Mouse (Mus musculus) E14TG2a.4 (cell line): ENCODE data around the gene Tomm7.
"Not testable (repeated sequence)": the region's sequence is repeated elsewhere in the genome, so short reads cannot be mapped to it uniquely, and the experiment has no call there.

Experiments used
- H3K27me3 ChIP-seq: 2 replicates; pipeline ENCODE4 v1.6.1; 2014; ENCODE audit warnings: low read length, control low read depth; ENCODE audit not compliant: insufficient read depth
- H3K36me3 ChIP-seq: 2 replicates; pipeline ENCODE4 v1.6.1; 2014; ENCODE audit warnings: low read length, control low read depth; ENCODE audit not compliant: insufficient read depth
- H3K4me1 ChIP-seq: replicated peaks from 2 replicates; pipeline ENCODE4 v1.6.1; 2014; ENCODE audit warnings: low read depth, low read length, control low read depth
- H3K4me3 ChIP-seq: replicated peaks from 2 replicates; pipeline ENCODE4 v1.5.1; 2014; ENCODE audit warnings: mild to moderate bottlenecking, low read length
- H3K9me3 ChIP-seq: 2 replicates; pipeline ENCODE4 v1.6.1; 2014; ENCODE audit warnings: low read length, control low read depth
- CTCF ChIP-seq: conservative IDR thresholded peaks from 2 replicates; pipeline ENCODE4 v1.5.1; 2014; ENCODE audit warnings: low read length
- NANOG ChIP-seq: IDR thresholded peaks from 2 replicates; pipeline ENCODE4 v1.6.1; 2014; ENCODE audit warnings: borderline replicate concordance, low read length, mixed read lengths
- POU5F1 ChIP-seq: IDR thresholded peaks from 2 replicates; pipeline ENCODE4 v1.6.1; 2014; ENCODE audit warnings: low read length, borderline replicate concordance

The Tomm7 gene

DNA sequence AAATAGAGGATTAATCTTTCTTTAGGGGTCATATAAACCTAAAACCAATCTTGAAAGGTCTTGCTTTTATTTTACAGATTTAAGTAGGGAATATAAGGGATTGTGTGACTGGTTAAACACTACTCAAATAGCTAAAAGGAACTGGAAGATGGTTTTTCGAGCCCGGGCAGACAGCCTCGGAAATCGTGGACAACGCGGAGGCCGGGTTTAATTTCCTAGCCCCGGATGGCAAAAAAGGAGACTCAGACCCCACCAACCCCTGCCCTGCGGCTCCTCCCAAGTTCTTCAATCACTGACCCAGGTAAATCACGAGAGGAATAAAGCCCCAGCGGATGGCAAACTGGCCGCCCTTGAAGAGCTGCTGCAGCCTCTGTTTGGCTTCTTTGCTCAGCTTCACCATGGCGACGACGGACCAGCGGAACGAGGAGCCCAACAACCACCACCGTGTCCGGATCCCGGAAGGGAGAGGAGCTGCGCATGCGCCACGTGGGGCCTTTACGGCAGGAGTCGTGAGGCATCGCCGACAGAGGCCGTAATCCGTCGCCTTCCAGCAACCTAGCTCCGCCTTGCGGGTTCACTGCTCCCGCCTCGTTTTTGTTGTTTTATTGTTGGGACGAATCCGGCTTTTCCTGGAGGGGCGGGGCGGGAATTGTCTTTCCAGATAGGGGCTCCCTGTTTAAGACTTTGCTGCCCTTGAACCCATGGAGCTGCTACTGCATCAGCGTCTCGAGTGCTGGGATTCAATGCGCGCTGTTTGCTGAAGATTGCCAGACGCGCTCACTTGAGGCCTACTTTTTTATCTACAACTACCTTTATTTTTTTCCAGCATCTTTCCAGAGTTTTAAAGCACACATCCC lies at the start of gene Tomm7:
Gene Tomm7, minus strand, starts transcription at position 488 of the 857 bp plus-strand sequence.
- Histone ChIP-seq H3K27me3 (no peaks in the 10 kb centered on the region), H3K4me3 (peak within 1 kb of the TSS; percentile 97), H3K36me3 (peaks cover 32% of the 10 kb centered on the region), H3K9me3 (peaks cover 13% of the 10 kb centered on the region; the same call in 1 of the 2 replicates), H3K4me1 (peaks cover 26% of the 10 kb centered on the region)
- TF ChIP-seq POU5F1 (no peak), CTCF (no peak), NANOG (no peak)

DNA sequence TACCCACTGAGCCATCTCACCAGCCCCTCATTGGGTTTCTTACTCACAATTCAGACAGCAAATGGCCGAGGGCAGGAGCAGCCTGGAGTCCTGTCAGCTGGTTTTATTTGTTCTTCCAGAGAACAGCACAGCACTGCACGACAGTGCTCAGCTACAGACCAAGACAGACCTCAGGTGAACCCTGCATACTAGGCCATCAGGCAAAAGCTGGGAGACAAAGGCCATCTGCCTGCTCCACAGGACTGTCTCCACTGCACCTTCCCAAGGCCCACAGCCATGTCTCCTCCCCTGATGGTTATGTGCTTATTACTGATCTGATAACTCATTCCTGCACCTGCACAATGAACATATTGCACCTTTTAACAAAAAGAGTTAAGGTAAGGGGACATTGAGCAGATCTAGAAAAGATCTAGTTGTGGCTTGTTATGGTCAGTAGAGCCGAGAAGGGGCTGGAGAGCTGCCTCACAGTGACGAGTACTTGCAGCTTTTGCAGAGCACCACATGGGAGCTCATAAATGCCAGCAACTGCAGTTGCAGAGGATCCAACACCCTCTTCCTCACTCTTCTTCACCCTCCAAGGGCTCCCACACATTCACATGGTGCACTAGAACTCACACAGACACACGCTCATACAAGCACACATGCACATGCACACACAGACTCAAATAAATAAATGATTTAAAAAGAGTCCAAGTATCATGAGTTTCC lies 49.3 kb upstream of the Tomm7 start:
- Histone ChIP-seq H3K4me1 (peaks cover 26% of the 10 kb centered on the region), H3K4me3 (no peak overlapping the region), H3K27me3 (0 out of 2 replicates have a peak, but pooled peaks cover 2% of the 10 kb centered on the region), H3K9me3 (no peaks in the 10 kb centered on the region), H3K36me3 (no peaks in the 10 kb centered on the region)
- no peak for TF ChIP-seq NANOG
- TF ChIP-seq POU5F1 = no peak
- TF ChIP-seq CTCF = no peak

DNA sequence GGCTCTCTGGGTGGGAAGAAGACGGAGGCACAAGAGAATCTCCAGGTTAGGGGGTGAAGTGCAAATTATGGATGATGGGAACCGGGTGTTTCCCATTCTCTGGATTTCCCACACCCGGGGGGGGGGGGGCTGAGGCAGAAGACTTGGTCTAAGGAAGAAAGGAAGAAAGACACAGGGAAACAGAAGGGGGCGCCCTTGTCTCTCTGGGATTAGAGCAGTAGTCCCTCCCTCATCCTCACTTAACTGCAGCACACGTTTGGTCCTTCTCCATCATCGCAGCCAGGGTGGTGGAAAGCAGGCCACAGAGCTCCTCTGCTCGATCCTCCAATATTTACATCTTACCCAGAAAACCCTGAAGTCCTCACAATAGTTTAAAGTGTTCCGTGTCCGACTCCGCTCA lies 46.8 kb upstream of the Tomm7 start:
- H3K4me3 ChIP-seq = no peak overlapping the region

GRCm38 (mm10) chr5:23889461-23889860 lies 45.5 kb upstream of the Tomm7 start:
- Histone ChIP-seq H3K36me3 (no peaks in the 10 kb centered on the region), H3K4me3 (no peak overlapping the region), H3K4me1 (peaks cover 19% of the 10 kb centered on the region), H3K27me3 (0 out of 2 replicates have a peak, but pooled peaks cover 2% of the 10 kb centered on the region), H3K9me3 (no peaks in the 10 kb centered on the region)
- TF ChIP-seq NANOG (no peak), CTCF (no peak), POU5F1 (no peak)

More for the DNA sequence above, 46.8 kb upstream of the Tomm7 start:
- peaks cover 26% of the 10 kb centered on the region for H3K4me1 ChIP-seq
- H3K9me3 ChIP-seq = no peaks in the 10 kb centered on the region
- no peak for TF ChIP-seq POU5F1
- peak; percentile 43 for TF ChIP-seq CTCF
- 0 out of 2 replicates have a peak, but pooled peaks cover 2% of the 10 kb centered on the region for H3K27me3 ChIP-seq
- no peaks in the 10 kb centered on the region for H3K36me3 ChIP-seq

- TF ChIP-seq NANOG = no peak
- TF ChIP-seq POU5F1 = no peak
- TF ChIP-seq CTCF = no peak
- peaks cover 11% of the 10 kb centered on the region; the same call in 1 of the 2 replicates for H3K9me3 ChIP-seq
- H3K27me3 ChIP-seq = 0 out of 2 replicates have a peak, but pooled peaks cover 2% of the 10 kb centered on the region
- no peaks in the 10 kb centered on the region for H3K36me3 ChIP-seq
- H3K4me1 ChIP-seq = peaks cover 6% of the 10 kb centered on the region; the same call in 1 of the 2 replicates
- no peak overlapping the region for H3K4me3 ChIP-seq
Observed at GRCm38 (mm10) chr5:23887111-23887510, 43.1 kb upstream of the Tomm7 start.

DNA sequence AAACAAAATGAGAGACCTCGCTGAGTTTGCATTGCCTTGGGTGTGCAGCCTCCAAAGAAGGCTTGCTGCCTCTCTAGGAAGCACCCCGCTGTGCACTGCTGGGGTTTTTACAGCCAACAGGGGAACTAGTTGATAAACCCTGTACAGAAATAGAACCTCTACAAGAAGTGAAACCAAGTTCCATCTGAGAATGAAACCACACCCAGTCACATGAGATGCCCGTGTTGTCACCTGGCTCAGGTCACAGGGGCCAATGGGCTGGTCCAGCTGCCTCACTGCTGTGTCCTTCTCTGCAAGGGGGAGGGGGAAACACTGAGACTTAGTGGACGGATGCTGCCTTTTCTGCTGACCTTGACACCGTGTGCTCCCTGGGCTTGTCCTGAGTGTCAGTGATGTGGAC lies 30.5 kb upstream of the Tomm7 start:
- H3K4me3 ChIP-seq = no peak overlapping the region
- H3K36me3 ChIP-seq = no peaks in the 10 kb centered on the region
- H3K4me1 ChIP-seq = peaks cover 8% of the 10 kb centered on the region
- TF ChIP-seq POU5F1 = no peak
- no peak for TF ChIP-seq NANOG
- no peak for TF ChIP-seq CTCF
- 0 out of 2 replicates have a peak, but pooled peaks cover 2% of the 10 kb centered on the region for H3K27me3 ChIP-seq
- H3K9me3 ChIP-seq = no peaks in the 10 kb centered on the region

DNA sequence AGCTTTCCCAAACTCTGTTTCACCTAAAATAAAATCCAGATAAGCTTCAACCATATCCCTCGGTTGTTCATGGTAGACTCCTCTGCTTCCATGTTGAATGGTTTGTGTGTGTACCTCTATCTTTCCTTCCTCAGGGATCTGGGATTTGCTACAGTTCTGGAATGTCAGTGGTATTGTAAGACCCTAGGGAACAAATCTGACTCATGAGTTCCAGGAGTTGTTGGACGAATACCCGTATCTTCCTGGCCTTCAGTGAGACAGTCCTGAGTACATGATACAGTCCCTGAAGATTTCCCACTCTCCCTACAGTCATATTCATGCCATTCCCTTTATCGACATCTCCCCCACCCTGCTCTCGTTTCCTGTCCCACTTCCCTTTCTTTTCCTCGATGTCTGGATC lies 28.6 kb upstream of the Tomm7 start:
- H3K4me1 ChIP-seq = peaks cover 8% of the 10 kb centered on the region
- no peak overlapping the region for H3K4me3 ChIP-seq
- TF ChIP-seq NANOG (no peak), POU5F1 (no peak), CTCF (no peak)
- H3K36me3 ChIP-seq = no peaks in the 10 kb centered on the region
- no peaks in the 10 kb centered on the region for H3K9me3 ChIP-seq
- 0 out of 2 replicates have a peak, but pooled peaks cover 2% of the 10 kb centered on the region for H3K27me3 ChIP-seq

DNA sequence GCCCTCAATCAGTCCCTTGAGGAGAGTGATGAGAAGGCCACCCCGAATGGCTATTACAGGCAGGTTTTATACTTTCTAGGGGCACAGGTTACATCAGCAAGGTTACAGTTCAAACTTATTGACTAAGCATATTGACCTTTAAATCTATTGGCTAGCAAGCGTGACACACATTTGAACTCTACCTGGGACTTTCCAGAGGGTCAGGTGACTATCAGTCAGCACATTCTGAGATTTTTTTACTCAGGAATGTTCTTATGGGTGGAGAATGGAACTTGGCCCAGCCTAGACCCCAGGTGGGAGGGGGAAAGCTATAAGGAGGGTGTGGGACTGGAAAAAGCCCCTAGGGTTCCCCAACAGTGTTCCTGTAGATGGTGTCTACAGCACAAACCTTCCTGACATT lies 27.4 kb upstream of the Tomm7 start:
- not testable (repeated sequence) for H3K27me3 ChIP-seq, H3K36me3 ChIP-seq, H3K4me1 ChIP-seq, H3K9me3 ChIP-seq, H3K4me3 ChIP-seq

- Histone ChIP-seq H3K4me1 (peaks cover 2% of the 10 kb centered on the region; the same call in 1 of the 2 replicates), H3K9me3 (no peaks in the 10 kb centered on the region), H3K4me3 (no peak overlapping the region), H3K27me3 (no peaks in the 10 kb centered on the region), H3K36me3 (no peaks in the 10 kb centered on the region)
- TF ChIP-seq CTCF = no peak
Observed at GRCm38 (mm10) chr5:23865941-23866340, 22.0 kb upstream of the Tomm7 start.
